Mouse (Mus musculus) limb, embryonic 14.5 days (tissue): ENCODE measurements around the gene Srebf1. TPM values are rescaled to one million over a fixed set of nuclear protein-coding genes. Genes with fewer than 3 reads are reported as not detected.
A peak's percentile ranks its signal among the peaks of the same experiment; 100 is the strongest.

Experiments used
- ATAC-seq: fragments of 200-750 bp; cut with Nextera tagmentation; 2 replicates; pipeline ENCODE4 v1.8.0; 2017; ENCODE audit warnings: low read depth, moderate number of reproducible peaks, moderate TSS enrichment; ENCODE audit not compliant: low FRiP score
- DNase-seq: peaks from one replicate; pipeline ENCODE4 v3.0.0-alpha.2; 2015; ENCODE audit warnings: low spot score
- H3K27ac ChIP-seq: fragments of 300-500 bp; sonication (generic); replicated peaks from 2 replicates; pipeline ENCODE4 v1.5.1; 2014; ENCODE audit warnings: low read depth, mild to moderate bottlenecking, low read length, moderate library complexity, mixed read lengths
- H3K27me3 ChIP-seq: fragments of 300-500 bp; sonication (generic); 2 replicates; pipeline ENCODE4 v1.6.1; 2014; ENCODE audit warnings: low read length, mixed read lengths; ENCODE audit not compliant: control insufficient read depth, insufficient read depth
- H3K36me3 ChIP-seq: fragments of 300-500 bp; sonication (generic); 2 replicates; pipeline ENCODE4 v1.6.1; 2014; ENCODE audit warnings: mild to moderate bottlenecking, low read length, moderate library complexity, mixed read lengths; ENCODE audit not compliant: control insufficient read depth, insufficient read depth
- H3K4me1 ChIP-seq: fragments of 300-500 bp; sonication (generic); 2 replicates; pipeline ENCODE4 v1.6.1; 2014; ENCODE audit warnings: antibody characterized with exemption, low read length, mixed read lengths; ENCODE audit not compliant: control insufficient read depth, insufficient read depth
- H3K4me2 ChIP-seq: fragments of 300-500 bp; sonication (generic); replicated peaks from 2 replicates; pipeline ENCODE4 v1.6.1; 2014; ENCODE audit warnings: low read depth, mild to moderate bottlenecking, low read length, moderate library complexity; ENCODE audit not compliant: severe bottlenecking
- H3K4me3 ChIP-seq: fragments of 300-500 bp; sonication (generic); replicated peaks from 2 replicates; pipeline ENCODE4 v1.5.1; 2014; ENCODE audit warnings: low read length
- H3K9ac ChIP-seq: fragments of 300-500 bp; sonication (generic); 2 replicates; pipeline ENCODE4 v1.6.1; 2014; ENCODE audit warnings: mild to moderate bottlenecking, low read depth, low read length, moderate library complexity; ENCODE audit not compliant: severe bottlenecking
- H3K9me3 ChIP-seq: fragments of 300-500 bp; sonication (generic); 2 replicates; pipeline ENCODE4 v1.6.1; 2016; ENCODE audit warnings: low read length; ENCODE audit not compliant: control insufficient read depth
- POLR2A ChIP-seq: fragments of 200-500 bp; IDR thresholded peaks from 2 replicates; pipeline ENCODE4 v1.8.0; 2012; ENCODE audit warnings: inconsistent platforms, mild to moderate bottlenecking, moderate library complexity, borderline replicate concordance; ENCODE audit not compliant: insufficient read depth, insufficient read length; ENCODE audit errors: extremely low read depth
- WGBS: fragments of 180-500 bp; shearing (Covaris S2); extraction: QIAGEN DNeasy Blood & Tissue Kit; methylation state at CpG from one replicate; pipeline ENCODE4 v1.1.7; 2014; 5-methylcytosine and 5-hydroxymethylcytosine counted together
- polyA plus RNA-seq, 2 experiments: library from polyadenylated mRNA; depleted of rRNA in 1 of 2; stranded (reverse) in 1 of 2; unstranded in 1 of 2; fragments of >200 nt; fragmentation: Nextera tagmentation in 1 of 2; extraction: Ambion mirVana in 1 of 2; gene quantifications; 2 replicates each; pipeline versions ENCODE4 v1.2.1 to v1.2.3; 2012 to 2014

Gene Srebf1
- polyA plus RNA-seq, 2 experiments, result 77.1 to 96.5 TPM

- H3K27ac ChIP-seq, result peak overlapping the region; percentile 58; the same call in 1 of the 2 replicates
- ATAC-seq (peak; percentile 66), DNase-seq (peak; percentile 92)
- peaks cover 79% of the 10 kb centered on the region for H3K36me3 ChIP-seq
- no peak overlapping the region for H3K4me3 ChIP-seq
- no peaks in the 10 kb centered on the region for H3K27me3 ChIP-seq
- H3K9ac ChIP-seq, result peak overlapping the region; percentile 21; the same call in 1 of the 2 replicates
- H3K9me3 ChIP-seq, result peaks cover 3% of the 10 kb centered on the region; the same call in 1 of the 2 replicates
- H3K4me1 ChIP-seq, result peaks cover 4% of the 10 kb centered on the region; the same call in 1 of the 2 replicates
- 5% methylated on average over 18 of the region's 18 CpGs for WGBS
- TF ChIP-seq POLR2A, result no peak
- H3K4me2 ChIP-seq, result no peak overlapping the region
These were observed 22.6 kb downstream of the Srebf1 start for GRCm38 (mm10) chr11:60199702-60200184.

- Histone ChIP-seq H3K27me3 (no peaks in the 10 kb centered on the region), H3K4me1 (peaks cover 4% of the 10 kb centered on the region; the same call in 1 of the 2 replicates), H3K4me3 (no peak overlapping the region), H3K9ac (no peak overlapping the region), H3K4me2 (no peak overlapping the region), H3K36me3 (peaks cover 79% of the 10 kb centered on the region), H3K9me3 (peaks cover 8% of the 10 kb centered on the region), H3K27ac (no peak overlapping the region)
- 83% methylated on average over 12 of the region's 12 CpGs for WGBS
- TF ChIP-seq POLR2A, result no peak
- no peak for ATAC-seq
- DNase-seq, result no peak
These were observed 23.7 kb downstream of the Srebf1 start for GRCm38 (mm10) chr11:60198651-60199050.

- Histone ChIP-seq H3K36me3 (peaks cover 79% of the 10 kb centered on the region), H3K4me1 (peaks cover 4% of the 10 kb centered on the region; the same call in 1 of the 2 replicates), H3K27ac (no peak overlapping the region), H3K9ac (no peak overlapping the region), H3K4me2 (no peak overlapping the region), H3K27me3 (no peaks in the 10 kb centered on the region), H3K4me3 (no peak overlapping the region), H3K9me3 (peaks cover 8% of the 10 kb centered on the region)
- ATAC-seq (no peak), DNase-seq (no peak)
- TF ChIP-seq POLR2A, result no peak
- 84% methylated on average over 23 of the region's 24 CpGs for WGBS
These were observed 24.3 kb downstream of the Srebf1 start for GRCm38 (mm10) chr11:60197998-60198619.

GRCm38 (mm10) chr11:60196344-60196743 is 26.0 kb downstream of the Srebf1 start:
- 76% methylated on average over 5 of the region's 5 CpGs for WGBS
- H3K4me3 ChIP-seq, result no peak overlapping the region
- H3K9ac ChIP-seq, result no peak overlapping the region
- peaks cover 8% of the 10 kb centered on the region for H3K9me3 ChIP-seq
- no peak for DNase-seq
- H3K27ac ChIP-seq, result no peak overlapping the region
- no peak for TF ChIP-seq POLR2A
- peaks cover 4% of the 10 kb centered on the region; the same call in 1 of the 2 replicates for H3K4me1 ChIP-seq
- H3K36me3 ChIP-seq, result peaks cover 79% of the 10 kb centered on the region
- no peak overlapping the region for H3K4me2 ChIP-seq
- no peak for ATAC-seq
- H3K27me3 ChIP-seq, result no peaks in the 10 kb centered on the region

- DNase-seq, result no peak
- TF ChIP-seq POLR2A, result no peak
These were observed 27.3 kb downstream of the Srebf1 start for GRCm38 (mm10) chr11:60195108-60195507.

More at GRCm38 (mm10) chr11:60195108-60195507, 27.3 kb downstream of the Srebf1 start:
- Histone ChIP-seq H3K4me1 (peaks cover 4% of the 10 kb centered on the region; the same call in 1 of the 2 replicates), H3K36me3 (peaks cover 79% of the 10 kb centered on the region), H3K4me3 (no peak overlapping the region), H3K27ac (no peak overlapping the region), H3K9ac (no peak overlapping the region), H3K9me3 (peaks cover 8% of the 10 kb centered on the region), H3K27me3 (no peaks in the 10 kb centered on the region), H3K4me2 (no peak overlapping the region)
- ATAC-seq, result no peak
